Mouse (Mus musculus): Measurements from ENCODE around the gene Arid4b. TPM values are rescaled to one million over a fixed set of nuclear protein-coding genes. Genes with fewer than 3 reads are reported as not detected.

Arid4b gene
- 97.5 TPM for polyA plus RNA-seq (2014; fragmentation: Illumina TruSeq; extraction: RNeasy Lipid Tissue Mini Kit (QIAGEN cat#74804); ENCODE audit: low read depth, low replicate concordance)

GRCm38 (mm10) chr13:14063013-14063941 lies at the start of gene Arid4b, which contains the start of gene Ggps1:
Gene Arid4b (plus strand): TSS chr13:14063232.
Gene Ggps1 (minus strand): TSS chr13:14063488.

GRCm38 (mm10) chr13:14039292-14039965 lies 23.6 kb upstream of the Arid4b start, which contains the start of gene Tbce:
Gene Tbce (minus strand): TSS chr13:14039638.

Other genes with a start within 250 kb of the Arid4b start
- gene B3galnt2, start 108.8 kb upstream of the Arid4b start, polyA plus RNA-seq (2014; fragmentation: Illumina TruSeq; extraction: RNeasy Lipid Tissue Mini Kit (QIAGEN cat#74804); ENCODE audit: low read depth, low replicate concordance) = 53.7 TPM
- 174 TPM for gene Tbce, start 23.6 kb upstream of the Arid4b start, polyA plus RNA-seq (2014; fragmentation: Illumina TruSeq; extraction: RNeasy Lipid Tissue Mini Kit (QIAGEN cat#74804); ENCODE audit: low read depth, low replicate concordance)
- gene Ggps1, start 256 bp downstream of the Arid4b start, polyA plus RNA-seq (2014; fragmentation: Illumina TruSeq; extraction: RNeasy Lipid Tissue Mini Kit (QIAGEN cat#74804); ENCODE audit: low read depth, low replicate concordance) = 79.0 TPM